Mouse (Mus musculus) skeletal muscle tissue, postnatal 0 days (tissue): ENCODE results near the gene Nup35. TPM values are rescaled to one million over a fixed set of nuclear protein-coding genes. Genes with fewer than 3 reads are reported as not detected.

ENCODE experiments used
- microRNA counts: library from miRNA; unstranded; fragments of <30 nt; microRNA quantifications from one replicate; lab custom pipeline; 2015
- microRNA-seq, 2 experiments: library from miRNA; unstranded; fragments of <30 nt; microRNA quantifications; one replicate each; pipeline ENCODE4; 2016
- polyA plus RNA-seq: library from polyadenylated mRNA; unstranded; fragments of >200 nt; fragmentation: Nextera tagmentation; extraction: Ambion mirVana; gene quantifications from 2 replicates; pipeline ENCODE4 v1.2.1, GENCODE M21; 2015

Gene Nup35
- 9.4 and 11.5 TPM in 2 replicates for polyA plus RNA-seq

GRCm38 (mm10) chr2:80616854-80617737 is at the start of gene Nup35, which contains the start of gene Dusp19:
TSS of gene Nup35 (plus strand) at chr2:80617236.
TSS of gene Dusp19 (plus strand) at chr2:80617045.

GRCm38 (mm10) chr2:80581043-80581711 is 35.9 kb upstream of the Nup35 start, which contains the start of gene Nckap1:
TSS of gene Nckap1 (minus strand) at chr2:80581380.

MicroRNAs within 50 kb of the gene (microRNA counts, 519-probe panel; counts per million panel counts)
- 296 counts per million, percentile 58 among the panel's probes with 10 or more counts for microRNA mmu-miR-684 (lab: Ali Mortazavi, UCI)

Small RNAs within 50 kb of the gene (microRNA-seq; reads per million reads assigned to microRNA genes)
- gene Mir684-1, result 0 reads per million in 2 experiments

Other genes with a start within 250 kb of the Nup35 start
- gene Frzb, start 169.6 kb upstream of the Nup35 start, polyA plus RNA-seq, result 27.9 and 29.5 TPM in 2 replicates
- 25.6 and 28.9 TPM in 2 replicates for gene Nckap1, start 35.9 kb upstream of the Nup35 start, polyA plus RNA-seq
- gene Dusp19, start 191 bp upstream of the Nup35 start, polyA plus RNA-seq, result 11.3 and 13.0 TPM in 2 replicates